Mouse (Mus musculus): ENCODE data around the gene Fkbp15.

The Fkbp15 gene

GRCm38 (mm10) chr4:62322684-62323083 lies 37.7 kb downstream of the Fkbp15 start:
- no peak for DNase-seq (ENCODE audit: extremely low spot score, low read depth, low spot score)

DNA sequence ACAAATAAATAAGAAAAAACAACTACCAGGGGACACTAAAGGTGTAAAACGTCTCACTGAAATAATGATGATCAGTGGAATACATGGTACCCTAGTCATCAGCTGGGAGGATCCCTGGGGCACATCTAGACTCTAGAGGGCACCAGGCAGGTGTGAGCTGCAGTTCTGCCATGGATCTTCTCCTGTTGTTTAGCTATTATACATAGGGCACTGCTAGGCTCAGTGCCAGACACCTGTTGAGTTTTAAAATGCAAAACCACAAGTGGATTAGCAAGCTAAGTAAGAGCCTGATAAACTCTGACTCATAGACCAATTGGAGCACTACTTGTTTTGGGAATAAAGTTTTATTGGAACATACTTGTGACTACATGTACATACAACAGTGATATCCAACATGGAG lies 42.1 kb downstream of the Fkbp15 start:
- DNase-seq (ENCODE audit: extremely low spot score, low read depth, low spot score), result no peak

DNA sequence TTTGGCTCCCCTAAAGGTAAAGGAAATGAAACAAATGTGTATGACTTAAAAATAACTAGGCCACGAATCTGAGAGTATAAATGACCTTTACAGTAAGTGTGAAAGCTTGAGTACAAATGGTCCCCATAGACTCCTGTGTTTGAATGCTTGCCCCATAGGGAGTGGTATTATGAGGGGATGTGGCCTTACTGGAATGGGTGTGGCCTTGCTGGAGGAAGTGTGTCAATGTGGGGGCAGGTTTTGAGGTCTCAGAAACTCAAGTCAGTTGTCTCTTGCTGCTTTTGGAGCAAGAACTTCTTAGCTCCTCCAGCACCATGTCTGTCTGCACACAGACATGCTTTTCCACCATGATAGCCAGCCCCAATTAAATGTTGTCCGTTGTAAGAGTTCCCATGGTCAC lies 43.9 kb downstream of the Fkbp15 start:
- DNase-seq (ENCODE audit: extremely low spot score, low read depth, low spot score), result no peak

DNA sequence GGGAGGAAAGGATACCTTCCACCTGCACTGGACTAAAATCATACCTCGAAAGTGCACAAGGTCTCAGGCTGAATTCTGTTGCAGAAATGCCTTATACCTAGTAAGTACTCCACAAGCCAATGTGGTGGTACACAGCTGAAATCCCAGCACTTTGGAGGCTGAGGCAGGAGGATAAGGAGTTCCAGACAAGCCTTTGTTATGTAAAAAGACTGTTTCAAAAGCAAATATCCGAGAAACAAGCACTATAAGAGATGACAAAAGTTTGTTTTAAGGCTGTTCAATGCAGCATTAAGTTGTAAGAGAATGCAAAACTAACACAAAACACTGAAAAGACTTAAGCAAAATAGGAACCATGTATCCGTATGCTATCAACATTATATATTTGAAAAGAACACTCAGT lies 45.8 kb downstream of the Fkbp15 start:
- no peak for DNase-seq (ENCODE audit: extremely low spot score, low read depth, low spot score)

- DNase-seq (ENCODE audit: extremely low spot score, low read depth, low spot score), result no peak
These were observed 46.6 kb downstream of the Fkbp15 start for GRCm38 (mm10) chr4:62313641-62314211.

GRCm38 (mm10) chr4:62312821-62313220 lies 47.5 kb downstream of the Fkbp15 start:
- DNase-seq (ENCODE audit: extremely low spot score, low read depth, low spot score), result no peak

GRCm38 (mm10) chr4:62308406-62308805 lies 51.9 kb downstream of the Fkbp15 start:
- no peak for DNase-seq (ENCODE audit: extremely low spot score, low read depth, low spot score)

- no peak for DNase-seq (ENCODE audit: extremely low spot score, low read depth, low spot score)
These were observed 53.5 kb downstream of the Fkbp15 start for GRCm38 (mm10) chr4:62306840-62307239.

GRCm38 (mm10) chr4:62306301-62306700 lies 54.0 kb downstream of the Fkbp15 start:
- no peak for DNase-seq (ENCODE audit: extremely low spot score, low read depth, low spot score)

DNA sequence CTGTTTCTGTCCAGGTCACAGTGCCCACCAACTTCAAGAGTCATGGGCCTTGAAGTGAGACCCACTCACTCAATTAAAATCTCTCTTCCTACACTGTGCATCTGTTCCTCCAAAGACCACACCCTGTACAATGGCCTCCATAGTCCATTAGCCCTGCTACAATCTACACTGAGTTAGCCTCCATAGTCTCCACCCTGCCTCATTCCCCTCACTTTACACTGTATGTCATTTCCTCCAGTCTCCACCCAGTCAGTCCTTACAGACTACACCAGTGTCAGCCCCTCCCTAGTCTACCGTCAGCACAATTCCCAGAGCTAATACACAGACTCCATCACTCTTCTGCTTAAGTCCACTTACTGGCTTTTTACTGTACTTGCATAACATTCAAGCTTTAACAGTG lies 57.1 kb downstream of the Fkbp15 start:
- DNase-seq (ENCODE audit: extremely low spot score, low read depth, low spot score), result no peak

GRCm38 (mm10) chr4:62302795-62303194 lies 57.6 kb downstream of the Fkbp15 start:
- no peak for DNase-seq (ENCODE audit: extremely low spot score, low read depth, low spot score)

DNA sequence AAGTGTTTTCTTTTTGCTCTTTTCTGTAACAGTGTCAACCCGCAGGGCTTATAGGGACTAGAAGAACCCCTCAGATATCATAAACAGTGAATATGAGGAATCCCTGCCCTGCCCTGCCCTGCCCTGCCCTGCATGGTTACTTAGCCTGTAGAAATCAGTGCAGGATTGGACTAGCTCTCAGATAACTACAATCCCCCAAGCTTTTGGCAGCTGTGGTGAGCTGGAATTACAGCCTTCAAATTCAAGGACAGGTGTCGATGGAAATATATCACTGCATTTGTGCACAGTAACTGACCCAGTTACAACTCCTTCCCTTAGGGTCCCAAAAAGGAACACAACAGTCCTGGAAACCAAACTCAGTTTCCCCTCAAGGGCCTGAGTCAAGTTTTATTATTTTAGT lies 60.3 kb downstream of the Fkbp15 start:
- no peak for DNase-seq (ENCODE audit: extremely low spot score, low read depth, low spot score)

DNA sequence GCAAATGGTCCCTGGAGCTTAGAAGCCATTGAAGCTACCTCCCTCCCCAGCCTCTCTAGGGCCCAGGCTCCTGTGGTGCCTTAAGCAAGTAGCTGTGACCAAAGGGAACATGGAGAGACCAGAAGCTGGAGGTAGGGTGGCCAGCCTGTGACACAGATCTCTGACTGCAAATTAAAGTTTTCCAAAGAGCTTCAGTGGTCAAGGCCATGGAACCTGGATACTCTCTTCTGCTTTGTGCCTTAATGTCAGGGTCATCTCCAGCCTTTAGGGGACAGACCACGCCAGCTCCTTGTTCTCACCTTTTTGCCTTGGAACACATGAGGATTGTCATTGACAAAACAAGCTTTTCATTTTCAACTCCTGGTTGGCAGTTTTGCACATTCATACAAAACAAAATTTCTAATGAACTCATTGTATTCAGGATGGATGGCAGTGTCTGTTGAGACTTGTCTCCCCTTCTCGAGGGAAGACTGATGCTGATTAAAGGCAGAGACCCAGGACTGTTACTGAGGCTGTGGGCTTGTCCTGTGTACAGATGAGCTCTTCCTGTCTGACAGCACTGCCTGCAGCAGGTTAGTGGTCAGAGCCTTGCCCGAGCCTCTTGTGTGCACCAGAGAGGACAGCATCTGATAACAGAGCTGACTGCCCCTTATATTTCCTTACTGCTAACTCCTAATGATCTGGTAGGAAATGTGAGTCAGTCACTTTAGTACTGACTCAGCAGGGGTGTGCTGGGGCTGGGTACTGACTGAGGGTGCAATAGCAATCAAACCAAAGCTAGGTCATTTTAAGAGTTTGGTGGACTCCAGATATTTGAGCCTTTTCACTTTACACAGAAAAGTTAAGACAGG lies 62.8 kb downstream of the Fkbp15 start:
- DNase-seq (ENCODE audit: extremely low spot score, low read depth, low spot score), result no peak

GRCm38 (mm10) chr4:62294741-62295140 lies 65.6 kb downstream of the Fkbp15 start:
- DNase-seq (ENCODE audit: extremely low spot score, low read depth, low spot score), result no peak

GRCm38 (mm10) chr4:62293219-62293861 lies 67.0 kb downstream of the Fkbp15 start:
- no peak for DNase-seq (ENCODE audit: extremely low spot score, low read depth, low spot score)

GRCm38 (mm10) chr4:62292461-62293180 lies 67.7 kb downstream of the Fkbp15 start:
- no peak for DNase-seq (ENCODE audit: extremely low spot score, low read depth, low spot score)

GRCm38 (mm10) chr4:62290816-62291505 lies 69.4 kb downstream of the Fkbp15 start:
- DNase-seq (ENCODE audit: extremely low spot score, low read depth, low spot score), result no peak

- DNase-seq (ENCODE audit: extremely low spot score, low read depth, low spot score), result no peak
These were observed 71.1 kb downstream of the Fkbp15 start for GRCm38 (mm10) chr4:62289226-62289625.

- DNase-seq (ENCODE audit: extremely low spot score, low read depth, low spot score), result no peak
These were observed 73.1 kb downstream of the Fkbp15 start for GRCm38 (mm10) chr4:62286992-62287900.

Data from hindlimb bud, embryonic 11.5 days (tissue).